Mouse (Mus musculus): ENCODE results near the gene Efcab3. TPM values are rescaled to one million over a fixed set of nuclear protein-coding genes. Genes with fewer than 3 reads are reported as not detected.

Gene Efcab3
- total and polyA plus RNA-seq, 3 experiments, result not detected

GRCm38 (mm10) chr11:105146593-105146992, 83.2 kb downstream of the Efcab3 start, which contains the start of gene Gm10842:
Gene Gm10842, plus strand, starts transcription at chr11:105146893.
- H3K36me3 ChIP-seq (ENCODE audit: control insufficient read depth in 1 of 2, insufficient read depth in 2 of 2, low read length in 2 of 2), result peaks cover 0 to 16% of the 10 kb centered on the region in 2 experiments; a peak in 2 of 4 replicates
- H3K4me3 ChIP-seq (ENCODE audit: control insufficient read depth in 1 of 2, insufficient read depth in 1 of 2, low read depth in 2 of 2, low read length in 2 of 2), result no peak within 1 kb of the TSS
- DNase-seq (ENCODE audit: low read depth, low spot score), result no peak
- H3K9ac ChIP-seq (ENCODE audit: control insufficient read depth, low read depth, low read length, poor library complexity, severe bottlenecking), result no peak within 1 kb of the TSS
- no peaks in the 10 kb centered on the region for H3K79me2 ChIP-seq (ENCODE audit: control insufficient read depth, insufficient read depth, low read length, poor library complexity)
- no peak within 1 kb of the TSS for H3K27ac ChIP-seq (ENCODE audit: control insufficient read depth, low read depth, low read length)
- TF ChIP-seq POLR2AphosphoS5 (IDR thresholded peaks at IDR 0.05; ENCODE audit: borderline replicate concordance, low read depth, low read length) (no peak), CHD1 (IDR thresholded peaks at IDR 0.05; ENCODE audit: low read depth, low read length) (no peak), POLR2AphosphoS2 (IDR thresholded peaks at IDR 0.05; ENCODE audit: low read length) (no peak), GABPA (IDR thresholded peaks at IDR 0.05; ENCODE audit: low read depth, low read length) (no peak), KAT2A (conservative IDR thresholded peaks at IDR 0.05; ENCODE audit: low read depth, low read length) (no peak), CHD2 (IDR thresholded peaks at IDR 0.05; ENCODE audit: low read length) (no peak), NRF1 (IDR thresholded peaks at IDR 0.05; ENCODE audit: insufficient read depth, low read depth, low read length, poor library complexity, severe bottlenecking) (no peak), TBP (IDR thresholded peaks at IDR 0.05; ENCODE audit: low read depth, low read length) (no peak), ELF1 (IDR thresholded peaks at IDR 0.05; ENCODE audit: low read depth, low read length) (no peak), TCF12 (IDR thresholded peaks at IDR 0.05; ENCODE audit: low read depth, low read length) (no peak), NELFE (IDR thresholded peaks at IDR 0.05; ENCODE audit: low read depth, low read length) (no peak), RCOR1 (IDR thresholded peaks at IDR 0.05; ENCODE audit: low read depth, low read length) (no peak)
- H3K4me1 ChIP-seq (ENCODE audit: control insufficient read depth in 1 of 2, insufficient read depth in 2 of 2, low read length in 2 of 2), result peaks cover 5 to 21% of the 10 kb centered on the region in 2 experiments
- no peaks in the 10 kb centered on the region for H3K9me3 ChIP-seq (replicated peaks; ENCODE audit: insufficient read depth, low read length)
- H3K27me3 ChIP-seq (ENCODE audit: control insufficient read depth in 1 of 2, insufficient read depth in 2 of 2, low read length in 2 of 2), result no peaks in the 10 kb centered on the region

- H3K4me1 ChIP-seq (ENCODE audit: control insufficient read depth in 1 of 2, insufficient read depth in 2 of 2, low read length in 2 of 2), result peaks cover 11 to 43% of the 10 kb centered on the region in 2 experiments
- DNase-seq (ENCODE audit: low read depth, low spot score), result peak; percentile 72
- no peaks in the 10 kb centered on the region for H3K9me3 ChIP-seq (replicated peaks; ENCODE audit: insufficient read depth, low read length)
- no peaks in the 10 kb centered on the region; the same call in 1 of the 2 replicates for H3K79me2 ChIP-seq (ENCODE audit: control insufficient read depth, insufficient read depth, low read length, poor library complexity)
- no peaks in the 10 kb centered on the region for H3K27me3 ChIP-seq (ENCODE audit: control insufficient read depth in 1 of 2, insufficient read depth in 2 of 2, low read length in 2 of 2)
- peaks cover 0 to 31% of the 10 kb centered on the region in 2 experiments; a peak in 2 of 4 replicates for H3K36me3 ChIP-seq (ENCODE audit: control insufficient read depth in 1 of 2, insufficient read depth in 2 of 2, low read length in 2 of 2)
- no peak overlapping the region for H3K9ac ChIP-seq (ENCODE audit: control insufficient read depth, low read depth, low read length, poor library complexity, severe bottlenecking)
- peak overlapping the region; percentile 30 for H3K27ac ChIP-seq (ENCODE audit: control insufficient read depth, low read depth, low read length)
- H3K4me3 ChIP-seq (ENCODE audit: control insufficient read depth in 1 of 2, insufficient read depth in 1 of 2, low read depth in 2 of 2, low read length in 2 of 2), result no peak overlapping the region
- peak; percentile 37; the same call in 1 of the 2 replicates for TF ChIP-seq SIN3A (IDR thresholded peaks at IDR 0.05; ENCODE audit: low read length)
- peak; percentile 95 for TF ChIP-seq RCOR1 (IDR thresholded peaks at IDR 0.05; ENCODE audit: low read depth, low read length)
- no peak for TF ChIP-seq RAD21 (IDR thresholded peaks at IDR 0.05; ENCODE audit: low read depth, low read length)
- TF ChIP-seq CHD1 (IDR thresholded peaks at IDR 0.05; ENCODE audit: low read depth, low read length), result no peak
- no peak for TF ChIP-seq ZC3H11A (IDR thresholded peaks at IDR 0.05; ENCODE audit: low read depth, low read length)
- TF ChIP-seq NRF1 (IDR thresholded peaks at IDR 0.05; ENCODE audit: insufficient read depth, low read depth, low read length, poor library complexity, severe bottlenecking), result no peak
- no peak for TF ChIP-seq UBTF (IDR thresholded peaks at IDR 0.05; ENCODE audit: borderline replicate concordance, insufficient read depth, low read depth, low read length)
- TF ChIP-seq CTCF (IDR thresholded peaks at IDR 0.05 in 2 of 3, conservative IDR thresholded peaks at IDR 0.05 in 1 of 3; ENCODE audit: control insufficient read depth in 1 of 3, insufficient read depth in 1 of 3, low read depth in 2 of 3, low read length in 3 of 3, poor library complexity in 1 of 3, severe bottlenecking in 1 of 3), result no peak
- TF ChIP-seq KAT2A (conservative IDR thresholded peaks at IDR 0.05; ENCODE audit: low read depth, low read length), result no peak
- TF ChIP-seq SMC3 (IDR thresholded peaks at IDR 0.05; ENCODE audit: low read depth, low read length), result no peak
- TF ChIP-seq USF1 (IDR thresholded peaks at IDR 0.05; ENCODE audit: low read depth, low read length), result no peak
- TF ChIP-seq ETS1 (IDR thresholded peaks at IDR 0.05; ENCODE audit: low read depth, low read length), result peak; percentile 89
- TF ChIP-seq MYB (IDR thresholded peaks at IDR 0.05; ENCODE audit: low read depth, low read length), result no peak
- TF ChIP-seq USF2 (IDR thresholded peaks at IDR 0.05; ENCODE audit: borderline replicate concordance in 1 of 2, insufficient read depth in 1 of 2, low read depth in 1 of 2, low read length in 2 of 2), result no peak
- no peak for TF ChIP-seq CHD2 (IDR thresholded peaks at IDR 0.05; ENCODE audit: low read length)
- no peak; the same call in 1 of the 2 replicates for TF ChIP-seq BHLHE40 (IDR thresholded peaks at IDR 0.05; ENCODE audit: borderline replicate concordance, low read depth, low read length)
- peak; percentile 75 for TF ChIP-seq GATA1 (IDR thresholded peaks at IDR 0.05; ENCODE audit: low read depth, low read length)
- TF ChIP-seq MXI1 (IDR thresholded peaks at IDR 0.05; ENCODE audit: low read depth, low read length), result no peak
- no peak for TF ChIP-seq GABPA (IDR thresholded peaks at IDR 0.05; ENCODE audit: low read depth, low read length)
- TF ChIP-seq ZNF384 (IDR thresholded peaks at IDR 0.05; ENCODE audit: low read depth, low read length), result no peak
- TF ChIP-seq POLR2A (IDR thresholded peaks at IDR 0.05; ENCODE audit: control insufficient read depth in 1 of 2, insufficient read depth in 1 of 2, low read depth in 1 of 2, low read length in 2 of 2, poor library complexity in 1 of 2), result no peak
- no peak for TF ChIP-seq TAL1 (IDR thresholded peaks at IDR 0.05; ENCODE audit: low read length)
- 0 out of 2 replicates have a peak, but pooled peaks have one; percentile 31 for TF ChIP-seq MYC (IDR thresholded peaks at IDR 0.05; ENCODE audit: low read depth, low read length)
- 0 out of 2 replicates have a peak, but pooled peaks have one; percentile 18 for TF ChIP-seq TBP (IDR thresholded peaks at IDR 0.05; ENCODE audit: low read depth, low read length)
- TF ChIP-seq MAFK (IDR thresholded peaks at IDR 0.05; ENCODE audit: borderline replicate concordance, low read depth, low read length), result no peak
Observed at GRCm38 (mm10) chr11:105149353-105149752, 86.0 kb downstream of the Efcab3 start.
